Mouse (Mus musculus) mouse embryonic stem cell (cell line): ENCODE data around the gene Serpina1d.
"Not testable (repeated sequence)": the region's sequence is repeated elsewhere in the genome, so short reads cannot be mapped to it uniquely, and the experiment has no call there.

Experiments used
- in situ Hi-C, 2 experiments: fragments of 300-500 bp; cut with MboI; formaldehyde crosslinking; loops; 1 replicate in 1 of 2; 3 replicates in 1 of 2; pipeline ENCODE4 v1.14.3; 2019 to 2020; ENCODE audit warnings: low sequenced_read_pairs in 2 of 2, low pct_unique_long_range_greater_than_20kb in 1 of 2, mixed read lengths in 1 of 2; ENCODE audit not compliant: unreplicated experiment in 1 of 2

The Serpina1d gene

DNA sequence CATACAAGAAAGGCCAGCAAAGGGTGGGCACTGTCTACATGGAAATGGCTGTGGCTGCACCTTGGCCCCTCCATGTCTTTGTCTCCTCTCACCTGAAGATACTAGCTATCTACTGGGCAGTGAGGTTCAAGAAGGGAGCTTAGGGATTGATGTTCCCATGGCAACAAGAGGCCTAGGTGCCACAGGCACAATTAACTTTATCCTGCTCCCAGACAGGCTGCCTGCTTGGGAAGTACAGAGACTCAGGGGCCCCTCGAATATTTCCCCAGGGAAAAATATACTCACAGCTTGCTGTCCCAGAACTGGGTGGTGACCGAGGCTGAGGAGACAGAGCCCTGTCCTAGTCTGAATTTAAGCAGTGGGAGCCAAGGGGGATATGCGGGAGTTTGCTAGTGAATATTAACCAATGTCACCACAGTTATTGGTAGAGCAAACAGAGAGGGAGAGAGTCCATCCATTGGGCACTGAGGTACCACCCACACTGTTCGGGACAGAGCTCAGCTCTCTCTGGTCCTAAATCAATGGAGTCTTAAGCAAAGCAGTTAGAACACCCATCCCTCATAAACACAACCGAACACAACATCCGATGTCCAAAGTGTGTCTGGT is at the start of gene Serpina1d:
TSS of gene Serpina1d (minus strand) at position 347 of the 606 bp plus-strand sequence.
- in situ Hi-C loops = not testable (repeated sequence)

DNA sequence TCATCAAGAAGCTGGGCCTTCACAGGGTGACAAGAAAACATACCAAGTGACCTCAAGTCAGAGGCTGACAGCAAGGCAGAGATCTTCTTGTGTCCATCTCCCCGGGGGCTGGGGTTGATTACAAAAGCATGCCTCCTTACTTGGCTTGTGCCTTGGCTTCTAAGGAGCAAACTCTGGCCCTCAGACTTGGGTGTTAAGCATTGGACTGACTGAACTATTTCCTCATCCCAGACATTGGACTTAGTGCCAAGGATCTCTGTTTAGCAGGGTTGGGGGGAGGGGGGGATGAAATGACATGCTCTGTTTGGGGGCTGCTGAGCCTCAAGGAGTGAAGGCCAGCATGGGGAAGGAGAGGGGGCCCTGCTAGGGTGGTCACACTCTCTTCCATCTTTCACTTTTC is 2.8 kb downstream of the Serpina1d start:
- in situ Hi-C loops = not testable (repeated sequence)

DNA sequence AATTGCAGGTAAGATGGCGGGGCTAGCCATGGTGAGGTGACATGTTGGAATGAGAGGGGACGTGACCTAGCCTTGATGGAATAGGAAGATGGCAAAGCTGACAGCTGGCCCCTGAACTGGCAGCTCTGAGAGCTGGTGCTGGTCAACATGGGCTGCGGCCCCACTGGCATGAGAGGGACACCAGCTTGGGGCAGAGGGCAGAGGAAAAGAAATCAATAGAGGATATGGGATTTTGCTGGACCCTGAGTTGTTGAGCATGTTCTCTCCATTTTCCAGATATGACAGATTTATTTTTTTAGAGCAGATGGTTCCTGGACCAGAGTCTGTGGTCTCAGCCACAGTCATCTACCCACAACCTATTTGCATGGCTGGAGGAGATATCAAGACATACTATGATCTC is 10.3 kb downstream of the Serpina1d start:
- in situ Hi-C loops = not testable (repeated sequence)

- in situ Hi-C loops = not testable (repeated sequence)
These were observed 13.1 kb downstream of the Serpina1d start for GRCm38 (mm10) chr12:103760316-103760715.

DNA sequence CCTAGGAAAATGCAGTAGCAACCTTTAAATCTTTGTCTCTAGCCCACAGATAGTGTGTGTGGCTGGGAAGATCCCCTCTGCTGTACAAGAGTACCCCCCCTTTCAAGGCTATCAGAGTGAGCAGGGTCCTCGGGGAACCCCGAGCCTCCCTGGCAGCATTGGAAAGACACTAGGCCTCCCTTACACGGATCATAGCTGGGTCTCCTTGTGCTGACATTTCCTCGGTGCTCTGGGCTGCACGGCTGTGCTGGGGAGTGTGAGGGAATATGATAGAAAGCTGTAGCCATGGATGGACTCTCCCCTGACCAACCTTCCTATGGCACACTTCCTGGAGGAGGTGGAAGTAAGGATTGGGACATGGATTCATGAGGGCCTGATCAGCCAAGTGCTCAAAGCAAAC is 27.4 kb downstream of the Serpina1d start:
- in situ Hi-C loops = not testable (repeated sequence)

DNA sequence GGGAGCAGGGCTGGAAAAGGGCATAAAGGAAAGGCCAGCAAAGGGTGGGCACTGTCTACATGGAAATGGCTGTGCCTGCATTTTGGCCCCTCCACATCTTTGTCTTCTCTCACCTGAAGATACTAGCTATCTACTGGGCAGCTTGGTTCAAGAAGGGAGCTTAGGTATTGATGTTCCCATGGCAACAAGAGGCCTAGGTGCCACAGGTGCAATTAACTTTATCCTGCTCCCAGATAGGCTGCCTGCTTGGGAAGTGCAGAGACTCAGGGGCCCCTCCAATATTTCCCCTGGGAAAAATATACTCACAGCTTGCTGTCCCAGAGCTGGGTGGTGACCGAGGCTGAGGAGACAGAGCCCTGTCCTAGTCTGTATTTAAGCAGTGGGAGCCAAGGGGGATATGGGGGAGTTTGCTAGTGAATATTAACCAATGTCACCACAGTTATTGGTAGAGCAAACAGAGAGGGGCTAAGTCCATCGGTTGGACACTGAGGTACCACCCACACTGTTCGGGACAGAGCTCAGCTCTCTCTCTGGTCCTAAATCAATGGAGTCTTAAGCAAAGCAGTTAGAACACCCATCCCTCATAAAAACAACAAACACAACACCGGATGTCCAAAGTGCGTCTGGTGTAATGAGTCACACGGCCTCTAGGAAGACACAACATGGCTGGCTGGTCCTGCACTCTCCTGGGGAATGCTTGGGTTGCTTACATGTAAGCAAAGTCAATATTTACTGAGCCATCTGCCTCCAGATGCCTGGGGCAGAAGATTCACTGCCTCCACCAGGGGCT is 35.4 kb downstream of the Serpina1d start:
- in situ Hi-C loops = not testable (repeated sequence)

DNA sequence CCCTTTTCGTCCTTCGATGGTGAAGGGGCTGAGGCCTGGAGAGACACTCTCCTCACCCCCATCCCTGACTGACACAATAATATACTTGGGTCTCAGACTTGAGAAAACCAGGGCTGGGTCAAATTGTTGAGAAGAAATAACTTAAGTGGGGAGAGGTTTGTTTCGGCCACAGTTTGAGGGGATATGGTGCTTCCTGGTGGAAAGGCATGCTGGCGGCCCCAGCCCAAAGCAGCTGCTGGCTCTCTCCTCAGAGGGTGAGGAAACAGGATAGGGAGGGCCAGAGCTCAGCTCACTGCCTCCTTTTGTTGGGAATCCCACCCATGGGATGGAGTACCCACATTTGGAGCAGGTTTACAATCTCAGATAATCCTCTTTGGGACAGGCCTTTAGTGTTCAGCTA is 37.8 kb downstream of the Serpina1d start:
- in situ Hi-C loops = not testable (repeated sequence)

DNA sequence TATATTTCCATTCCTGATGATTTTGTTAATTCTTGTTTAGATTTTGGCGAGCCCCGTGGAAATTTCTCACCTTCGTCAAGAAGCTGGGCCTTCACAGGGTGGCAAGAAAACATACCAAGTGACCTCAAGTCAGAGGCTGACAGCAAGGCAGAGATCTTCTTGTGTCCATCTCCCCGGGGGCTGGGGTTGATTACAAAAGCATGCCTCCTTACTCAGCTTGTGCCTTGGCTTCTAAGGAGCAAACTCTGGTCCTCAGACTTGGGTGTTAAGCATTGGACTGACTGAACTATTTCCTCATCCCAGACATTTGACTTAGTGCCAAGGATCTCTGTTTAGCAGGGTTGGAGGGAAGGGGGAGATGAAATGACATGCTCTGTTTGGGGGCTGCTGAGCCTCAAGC is 38.3 kb downstream of the Serpina1d start:
- in situ Hi-C loops = not testable (repeated sequence)
